Mouse (Mus musculus) kidney, adult 2 months (tissue): ENCODE measurements around the gene Glis3.

Experiments used
- CTCF ChIP-seq: fragments of 200-500 bp; conservative IDR thresholded peaks from 2 replicates; pipeline ENCODE4 v1.5.1; 2011; ENCODE audit warnings: low read depth, mild to moderate bottlenecking, control low read depth, low read length, moderate library complexity, mixed read lengths; ENCODE audit not compliant: insufficient read depth, insufficient read length
- POLR2A ChIP-seq: fragments of 200-500 bp; IDR thresholded peaks from one replicate; pipeline ENCODE4 v1.6.1; 2011; ENCODE audit warnings: low read depth, low read length, control low read depth

DNA sequence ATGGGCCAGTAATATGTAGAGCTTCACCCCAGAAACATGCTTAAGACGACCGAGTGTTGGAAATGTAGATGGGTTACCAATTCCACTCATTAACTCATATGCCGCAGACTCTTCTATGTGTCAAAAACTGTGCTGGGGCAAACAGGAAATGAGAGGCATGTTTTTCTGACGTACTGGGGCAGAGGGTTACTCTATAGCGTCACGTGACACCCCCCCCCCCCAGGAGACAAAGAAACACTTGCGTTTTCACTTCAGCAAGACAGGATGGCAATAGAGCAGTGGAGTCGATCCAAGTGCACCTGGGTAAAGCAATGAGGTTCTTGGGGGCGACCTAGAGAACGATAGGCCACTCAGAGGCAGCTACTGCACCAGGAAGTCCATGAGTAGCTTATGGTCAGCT is 67.6 kb downstream of the Glis3 start:
- TF ChIP-seq CTCF (no peak), POLR2A (no peak)
